Mouse (Mus musculus): ENCODE results near the gene Sstr3.

Sstr3 gene

GRCm38 (mm10) chr15:78530671-78531450 is 13.6 kb downstream of the Sstr3 start, which contains the start of gene C1qtnf6:
C1qtnf6 (minus strand) TSS chr15:78531416.
- DNase-seq (ENCODE audit: low spot score), result no peak

- DNase-seq (ENCODE audit: low spot score), result no peak
Measured at GRCm38 (mm10) chr15:78530141-78530540, 14.3 kb downstream of the Sstr3 start.

- DNase-seq (ENCODE audit: low spot score), result peak; percentile 84
Measured at GRCm38 (mm10) chr15:78529428-78529990, 15.0 kb downstream of the Sstr3 start.

- no peak for DNase-seq (ENCODE audit: low spot score)
Measured at GRCm38 (mm10) chr15:78528726-78529411, 15.6 kb downstream of the Sstr3 start.

GRCm38 (mm10) chr15:78527973-78528372 is 16.5 kb downstream of the Sstr3 start:
- DNase-seq (ENCODE audit: low spot score), result no peak

- no peak for DNase-seq (ENCODE audit: low spot score)
Measured at GRCm38 (mm10) chr15:78524163-78524562, 20.3 kb downstream of the Sstr3 start.

GRCm38 (mm10) chr15:78521892-78522291 is 22.6 kb downstream of the Sstr3 start:
- no peak for DNase-seq (ENCODE audit: low spot score)

GRCm38 (mm10) chr15:78521331-78521730 is 23.2 kb downstream of the Sstr3 start:
- DNase-seq (ENCODE audit: low spot score), result no peak

- no peak for DNase-seq (ENCODE audit: low spot score)
Measured at GRCm38 (mm10) chr15:78520112-78520715, 24.3 kb downstream of the Sstr3 start.

- DNase-seq (ENCODE audit: low spot score), result no peak
Measured at GRCm38 (mm10) chr15:78518221-78518620, 26.3 kb downstream of the Sstr3 start.

GRCm38 (mm10) chr15:78515759-78516158 is 28.7 kb downstream of the Sstr3 start:
- DNase-seq (ENCODE audit: low spot score), result no peak

- DNase-seq (ENCODE audit: low spot score), result peak; percentile 87
Measured at GRCm38 (mm10) chr15:78514393-78515146, 29.9 kb downstream of the Sstr3 start.

GRCm38 (mm10) chr15:78513019-78513418 is 31.5 kb downstream of the Sstr3 start:
- DNase-seq (ENCODE audit: low spot score), result no peak

- no peak for DNase-seq (ENCODE audit: low spot score)
Measured at GRCm38 (mm10) chr15:78511951-78512350, 32.5 kb downstream of the Sstr3 start.

GRCm38 (mm10) chr15:78510736-78511135 is 33.7 kb downstream of the Sstr3 start:
- DNase-seq (ENCODE audit: low spot score), result no peak

GRCm38 (mm10) chr15:78510121-78510576 is 34.3 kb downstream of the Sstr3 start:
- no peak for DNase-seq (ENCODE audit: low spot score)

- DNase-seq (ENCODE audit: low spot score), result peak; percentile 74
Measured at GRCm38 (mm10) chr15:78509297-78509899, 35.1 kb downstream of the Sstr3 start.

- no peak for DNase-seq (ENCODE audit: low spot score)
Measured at GRCm38 (mm10) chr15:78508443-78508842, 36.0 kb downstream of the Sstr3 start.

- DNase-seq (ENCODE audit: low spot score), result no peak
Measured at GRCm38 (mm10) chr15:78505541-78505940, 38.9 kb downstream of the Sstr3 start.

GRCm38 (mm10) chr15:78504816-78505215 is 39.7 kb downstream of the Sstr3 start:
- no peak for DNase-seq (ENCODE audit: low spot score)

- DNase-seq (ENCODE audit: low spot score), result no peak
Measured at GRCm38 (mm10) chr15:78504013-78504412, 40.5 kb downstream of the Sstr3 start.
